Mouse (Mus musculus) embryonic facial prominence, embryonic 10.5 days (tissue): ENCODE results near the gene Rpl38. TPM values are rescaled to one million over a fixed set of nuclear protein-coding genes. Genes with fewer than 3 reads are reported as not detected.

Experiments used
- DNase-seq: peaks from one replicate; pipeline ENCODE4 v3.0.0-alpha.2; 2017; ENCODE audit warnings: low spot score
- H3K27ac ChIP-seq: fragments of 300-500 bp; sonication (generic); replicated peaks from 2 replicates; pipeline ENCODE4 v1.5.1; 2016; ENCODE audit warnings: mild to moderate bottlenecking
- H3K27me3 ChIP-seq: fragments of 300-500 bp; sonication (generic); replicated peaks from 2 replicates; pipeline ENCODE4 v1.6.1; 2016; ENCODE audit warnings: low read depth, mild to moderate bottlenecking; ENCODE audit not compliant: poor library complexity, severe bottlenecking
- H3K36me3 ChIP-seq: fragments of 300-500 bp; sonication (generic); replicated peaks from 2 replicates; pipeline ENCODE4 v1.6.1; 2016; ENCODE audit warnings: mild to moderate bottlenecking, moderate library complexity
- H3K4me1 ChIP-seq: fragments of 300-500 bp; sonication (generic); 2 replicates; pipeline ENCODE4 v1.6.1; 2016
- H3K4me3 ChIP-seq: fragments of 300-500 bp; sonication (generic); 2 replicates; pipeline ENCODE4 v1.5.1; 2016; ENCODE audit warnings: mild to moderate bottlenecking, moderate library complexity
- H3K9me3 ChIP-seq: fragments of 300-500 bp; sonication (generic); 2 replicates; pipeline ENCODE4 v1.6.1; 2016; ENCODE audit warnings: mild to moderate bottlenecking
- WGBS: fragments of 180-500 bp; shearing (Covaris S2); methylation state at CpG from one replicate; pipeline ENCODE4 v1.1.7; 2016; 5-methylcytosine and 5-hydroxymethylcytosine counted together
- polyA plus RNA-seq: library from polyadenylated mRNA; unstranded; fragments of >200 nt; fragmentation: Nextera tagmentation; extraction: Ambion mirVana; gene quantifications from 2 replicates; pipeline ENCODE4 v1.2.1, GENCODE M21; 2016

Rpl38 gene
- polyA plus RNA-seq, 1 experiment from 2014 or later: 1,047 TPM

- Histone ChIP-seq H3K27me3 (peaks cover 54% of the 10 kb centered on the region), H3K27ac (0 out of 2 replicates have a peak overlapping the region, but pooled peaks have one; percentile 27), H3K4me3 (no peak overlapping the region), H3K9me3 (no peaks in the 10 kb centered on the region), H3K36me3 (no peaks in the 10 kb centered on the region), H3K4me1 (peaks cover 61% of the 10 kb centered on the region)
- no peak for DNase-seq
- WGBS: 43% methylated on average over 6 of the region's 6 CpGs
These were observed 27.7 kb upstream of the Rpl38 start for GRCm38 (mm10) chr11:114640658-114641057.

- peaks cover 56% of the 10 kb centered on the region for H3K4me1 ChIP-seq
- no peaks in the 10 kb centered on the region for H3K9me3 ChIP-seq
- H3K4me3 ChIP-seq: no peak overlapping the region
- no peak for DNase-seq
- H3K27me3 ChIP-seq: peaks cover 49% of the 10 kb centered on the region
- 90% methylated on average over 8 of the region's 8 CpGs for WGBS
- no peak overlapping the region for H3K27ac ChIP-seq
- H3K36me3 ChIP-seq: no peaks in the 10 kb centered on the region
These were observed 27.2 kb upstream of the Rpl38 start for GRCm38 (mm10) chr11:114641136-114641535.

GRCm38 (mm10) chr11:114642184-114642583 is 26.1 kb upstream of the Rpl38 start:
- no peaks in the 10 kb centered on the region for H3K9me3 ChIP-seq
- peaks cover 43% of the 10 kb centered on the region for H3K27me3 ChIP-seq
- 50% methylated on average over 12 of the region's 12 CpGs for WGBS
- H3K4me1 ChIP-seq: peaks cover 46% of the 10 kb centered on the region
- H3K27ac ChIP-seq: peak overlapping the region; percentile 57
- peak; percentile 70 for DNase-seq
- no peak overlapping the region for H3K4me3 ChIP-seq
- no peaks in the 10 kb centered on the region for H3K36me3 ChIP-seq

- Histone ChIP-seq H3K27me3 (peaks cover 36% of the 10 kb centered on the region), H3K36me3 (no peaks in the 10 kb centered on the region), H3K4me1 (peaks cover 41% of the 10 kb centered on the region), H3K4me3 (no peak overlapping the region), H3K27ac (no peak overlapping the region), H3K9me3 (no peaks in the 10 kb centered on the region)
- no peak for DNase-seq
- WGBS: 83% methylated on average over 11 of the region's 11 CpGs
These were observed 25.4 kb upstream of the Rpl38 start for GRCm38 (mm10) chr11:114642926-114643325.

GRCm38 (mm10) chr11:114644122-114644521 is 24.2 kb upstream of the Rpl38 start:
- H3K36me3 ChIP-seq: no peaks in the 10 kb centered on the region
- no peak for DNase-seq
- WGBS: 44% methylated on average over 2 of the region's 2 CpGs
- peaks cover 30% of the 10 kb centered on the region for H3K4me1 ChIP-seq
- no peak overlapping the region for H3K27ac ChIP-seq
- H3K27me3 ChIP-seq: peaks cover 24% of the 10 kb centered on the region
- no peak overlapping the region for H3K4me3 ChIP-seq
- H3K9me3 ChIP-seq: no peaks in the 10 kb centered on the region

GRCm38 (mm10) chr11:114649510-114649909 is 18.8 kb upstream of the Rpl38 start:
- Histone ChIP-seq H3K4me3 (no peak overlapping the region), H3K27ac (no peak overlapping the region), H3K4me1 (peaks cover 4% of the 10 kb centered on the region; the same call in 1 of the 2 replicates), H3K27me3 (0 out of 2 replicates have a peak, but pooled peaks cover 8% of the 10 kb centered on the region), H3K36me3 (no peaks in the 10 kb centered on the region), H3K9me3 (no peaks in the 10 kb centered on the region)
- no peak for DNase-seq
- WGBS: 70% methylated on average over 4 of the region's 4 CpGs

- WGBS: 5% methylated on average over 16 of the region's 16 CpGs
- Histone ChIP-seq H3K27me3 (peaks cover 24% of the 10 kb centered on the region; the same call in 1 of the 2 replicates), H3K27ac (no peak overlapping the region), H3K4me1 (peaks cover 11% of the 10 kb centered on the region), H3K36me3 (no peaks in the 10 kb centered on the region), H3K9me3 (no peaks in the 10 kb centered on the region), H3K4me3 (no peak overlapping the region)
- peak; percentile 66 for DNase-seq
These were observed 15.8 kb upstream of the Rpl38 start for GRCm38 (mm10) chr11:114652531-114652930.

- WGBS: 83% methylated on average over 6 of the region's 6 CpGs
- DNase-seq: no peak
- peaks cover 24% of the 10 kb centered on the region; the same call in 1 of the 2 replicates for H3K27me3 ChIP-seq
- no peaks in the 10 kb centered on the region for H3K9me3 ChIP-seq
- H3K27ac ChIP-seq: no peak overlapping the region
- H3K4me3 ChIP-seq: no peak overlapping the region
- peaks cover 11% of the 10 kb centered on the region for H3K4me1 ChIP-seq
- H3K36me3 ChIP-seq: no peaks in the 10 kb centered on the region
These were observed 14.7 kb upstream of the Rpl38 start for GRCm38 (mm10) chr11:114653664-114654063.

GRCm38 (mm10) chr11:114654552-114654951 is 13.8 kb upstream of the Rpl38 start:
- Histone ChIP-seq H3K27ac (no peak overlapping the region), H3K4me3 (no peak overlapping the region), H3K27me3 (peaks cover 24% of the 10 kb centered on the region; the same call in 1 of the 2 replicates), H3K9me3 (no peaks in the 10 kb centered on the region), H3K36me3 (no peaks in the 10 kb centered on the region), H3K4me1 (peaks cover 11% of the 10 kb centered on the region)
- DNase-seq: no peak
- 64% methylated on average over 5 of the region's 5 CpGs for WGBS

GRCm38 (mm10) chr11:114655350-114656008 is 12.8 kb upstream of the Rpl38 start:
- no peak for DNase-seq
- no peaks in the 10 kb centered on the region for H3K36me3 ChIP-seq
- 79% methylated on average over 7 of the region's 7 CpGs for WGBS
- H3K9me3 ChIP-seq: no peaks in the 10 kb centered on the region
- H3K4me3 ChIP-seq: no peak overlapping the region
- H3K4me1 ChIP-seq: peaks cover 11% of the 10 kb centered on the region
- peaks cover 24% of the 10 kb centered on the region; the same call in 1 of the 2 replicates for H3K27me3 ChIP-seq
- H3K27ac ChIP-seq: no peak overlapping the region

- WGBS: 48% methylated on average over 27 of the region's 27 CpGs
- H3K27ac ChIP-seq: no peak overlapping the region
These were observed 11.2 kb upstream of the Rpl38 start for GRCm38 (mm10) chr11:114656994-114657644.

GRCm38 (mm10) chr11:114657737-114658136 is 10.6 kb upstream of the Rpl38 start:
- peak; percentile 70 for DNase-seq
- Histone ChIP-seq H3K27ac (no peak overlapping the region), H3K36me3 (no peaks in the 10 kb centered on the region), H3K4me1 (peaks cover 7% of the 10 kb centered on the region), H3K27me3 (peaks cover 24% of the 10 kb centered on the region; the same call in 1 of the 2 replicates), H3K4me3 (no peak overlapping the region), H3K9me3 (no peaks in the 10 kb centered on the region)
- WGBS: 29% methylated on average over 7 of the region's 7 CpGs

More at GRCm38 (mm10) chr11:114656994-114657644, 11.2 kb upstream of the Rpl38 start:
- Histone ChIP-seq H3K27me3 (peaks cover 24% of the 10 kb centered on the region; the same call in 1 of the 2 replicates), H3K4me3 (no peak overlapping the region), H3K9me3 (no peaks in the 10 kb centered on the region), H3K4me1 (peaks cover 11% of the 10 kb centered on the region), H3K36me3 (no peaks in the 10 kb centered on the region)
- no peak for DNase-seq

- no peak for DNase-seq
- Histone ChIP-seq H3K27me3 (peaks cover 18% of the 10 kb centered on the region), H3K9me3 (no peaks in the 10 kb centered on the region), H3K4me1 (peaks cover 8% of the 10 kb centered on the region; the same call in 1 of the 2 replicates), H3K4me3 (no peak overlapping the region), H3K36me3 (no peaks in the 10 kb centered on the region), H3K27ac (no peak overlapping the region)
- 94% methylated on average over 14 of the region's 14 CpGs for WGBS
These were observed 6.2 kb upstream of the Rpl38 start for GRCm38 (mm10) chr11:114662161-114662560.
